Mouse (Mus musculus): ENCODE measurements at regions not wholly inside any gene's neighbourhood (a gene's known extent, or its start where the extent isn't known, plus 50 kb on each side); places are given as distances from the start of the nearest gene placed in this dataset.

- peak; percentile 12 for DNase-seq (ENCODE audit: low read depth, low spot score)
Observed at GRCm38 (mm10) chrX:36249428-36249827, 53.7 kb downstream of the Zcchc12 start.

- peak; percentile 77 for DNase-seq (ENCODE audit: low read depth, low spot score)
Observed at GRCm38 (mm10) chrX:36254904-36255303, 59.2 kb downstream of the Zcchc12 start.

DNA sequence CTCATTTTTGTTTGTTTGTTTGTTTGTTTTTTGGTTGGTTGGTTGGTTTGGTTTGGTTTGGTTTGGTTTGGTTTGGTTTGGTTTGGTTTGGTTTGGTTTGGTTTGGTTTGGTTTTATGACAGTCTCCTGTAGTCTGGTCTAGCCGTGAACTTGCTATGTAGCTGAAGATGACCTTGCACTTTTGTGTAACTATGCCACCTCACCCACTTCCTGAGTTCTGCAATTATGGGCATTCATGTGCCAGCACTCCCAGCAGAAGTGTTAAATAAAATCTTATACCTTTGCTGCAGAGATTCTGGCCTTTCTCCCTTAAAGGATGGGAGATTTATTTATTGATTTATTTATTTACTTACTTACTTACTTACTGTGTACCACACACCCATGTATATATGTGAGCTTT, 51.5 kb upstream of the Lonrf3 start:
- no peak for DNase-seq (ENCODE audit: low read depth, low spot score)

Data from brain, adult 2 months (tissue).